Mouse (Mus musculus) heart, embryonic 11.5 days (tissue): ENCODE data around the gene Fat1. TPM values are rescaled to one million over a fixed set of nuclear protein-coding genes. Genes with fewer than 3 reads are reported as not detected.

Source experiments
- ATAC-seq: fragments of 200-750 bp; cut with Nextera tagmentation; replicated peaks from 2 replicates; pipeline ENCODE4 v1.8.0; 2017; ENCODE audit warnings: moderate library complexity; ENCODE audit not compliant: insufficient number of reproducible peaks, low FRiP score, low TSS enrichment
- H3K27ac ChIP-seq: fragments of 300-500 bp; sonication (generic); 2 replicates; pipeline ENCODE4 v1.5.1; 2014; ENCODE audit warnings: mild to moderate bottlenecking, low read depth, low read length
- H3K27me3 ChIP-seq: fragments of 300-500 bp; sonication (generic); 2 replicates; pipeline ENCODE4 v1.6.1; 2014; ENCODE audit warnings: mild to moderate bottlenecking, low read length, mixed read lengths; ENCODE audit not compliant: control insufficient read depth, insufficient read depth
- H3K36me3 ChIP-seq: fragments of 300-500 bp; sonication (generic); 2 replicates; pipeline ENCODE4 v1.6.1; 2014; ENCODE audit warnings: mild to moderate bottlenecking, low read length, moderate library complexity, mixed read lengths; ENCODE audit not compliant: control insufficient read depth, insufficient read depth
- H3K4me1 ChIP-seq: fragments of 300-500 bp; sonication (generic); 2 replicates; pipeline ENCODE4 v1.6.1; 2014; ENCODE audit warnings: low read length; ENCODE audit not compliant: control insufficient read depth, insufficient read depth
- H3K4me2 ChIP-seq: fragments of 300-500 bp; sonication (generic); 2 replicates; pipeline ENCODE4 v1.6.1; 2014; ENCODE audit warnings: mild to moderate bottlenecking, moderate library complexity
- H3K4me3 ChIP-seq: fragments of 300-500 bp; sonication (generic); 2 replicates; pipeline ENCODE4 v1.5.1; 2014; ENCODE audit warnings: low read depth, low read length
- H3K9ac ChIP-seq: fragments of 300-500 bp; sonication (generic); 2 replicates; pipeline ENCODE4 v1.6.1; 2014; ENCODE audit warnings: mild to moderate bottlenecking, low read depth, low read length, moderate library complexity
- H3K9me3 ChIP-seq: fragments of 300-500 bp; sonication (generic); replicated peaks from 2 replicates; pipeline ENCODE4 v1.6.1; 2016; ENCODE audit warnings: low read length; ENCODE audit not compliant: control insufficient read depth
- WGBS: fragments of 180-500 bp; shearing (Covaris S2); extraction: QIAGEN DNeasy Blood & Tissue Kit; methylation state at CpG from one replicate; pipeline ENCODE4 v1.1.7; 2014; ENCODE audit not compliant: insufficient replicate concordance; 5-methylcytosine and 5-hydroxymethylcytosine counted together
- polyA plus RNA-seq: library from polyadenylated mRNA; unstranded; fragments of >200 nt; fragmentation: Nextera tagmentation; extraction: Ambion mirVana; gene quantifications from 2 replicates; pipeline ENCODE4 v1.2.1, GENCODE M21; 2014

Gene Fat1
- polyA plus RNA-seq, 1 experiment from 2014 or later: 20.2 TPM

DNA sequence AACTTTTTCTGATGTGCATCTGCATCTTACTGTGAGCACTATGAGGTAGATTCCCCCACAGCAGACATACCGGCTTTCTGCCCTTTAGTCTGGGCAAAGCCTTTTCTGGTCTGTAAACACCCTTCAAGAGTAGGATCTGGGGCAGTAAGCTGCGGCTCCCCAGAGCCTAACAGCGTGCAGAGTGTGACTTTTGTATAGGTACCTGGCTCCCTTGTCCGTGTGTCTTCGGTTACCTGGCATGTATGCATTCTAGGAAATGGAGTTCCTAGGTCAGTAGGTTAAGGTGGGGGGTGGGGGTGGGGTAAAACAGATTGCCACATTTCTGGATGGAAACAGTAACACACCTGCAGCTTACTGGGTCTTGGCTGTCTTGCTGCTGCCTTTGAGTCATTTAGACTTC is 36.7 kb downstream of the Fat1 start:
- Histone ChIP-seq H3K4me2 (no peak overlapping the region), H3K9me3 (no peaks in the 10 kb centered on the region), H3K27ac (no peak overlapping the region), H3K4me1 (peaks cover 31% of the 10 kb centered on the region), H3K4me3 (no peak overlapping the region), H3K9ac (no peak overlapping the region), H3K36me3 (no peaks in the 10 kb centered on the region), H3K27me3 (no peaks in the 10 kb centered on the region)
- WGBS: 61% methylated on average over 5 of the region's 5 CpGs
- ATAC-seq: no peak

DNA sequence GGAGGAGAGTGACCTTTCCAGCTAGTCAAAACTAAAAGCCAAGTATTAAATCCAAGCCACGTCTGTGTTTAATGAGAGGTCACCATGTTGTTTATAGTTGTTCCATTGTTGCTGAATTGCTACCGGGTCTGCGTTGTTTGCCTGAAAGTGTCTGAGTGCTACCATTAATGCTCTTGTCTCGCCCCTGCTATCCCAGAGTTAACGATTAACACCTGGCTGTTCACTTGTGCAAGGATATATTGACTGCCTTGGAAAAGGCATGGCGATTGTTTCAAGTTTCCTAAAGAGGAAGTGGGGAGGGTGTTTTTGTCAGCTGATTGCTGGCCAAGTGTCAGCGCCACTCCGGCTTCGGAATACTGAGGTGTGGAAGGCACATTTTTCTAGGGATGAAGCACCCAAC is 39.9 kb downstream of the Fat1 start:
- Histone ChIP-seq H3K4me2 (no peak overlapping the region), H3K4me3 (no peak overlapping the region), H3K9ac (no peak overlapping the region), H3K27ac (no peak overlapping the region), H3K9me3 (no peaks in the 10 kb centered on the region), H3K36me3 (no peaks in the 10 kb centered on the region), H3K27me3 (no peaks in the 10 kb centered on the region), H3K4me1 (peaks cover 47% of the 10 kb centered on the region)
- no peak for ATAC-seq
- WGBS: 48% methylated on average over 9 of the region's 9 CpGs

DNA sequence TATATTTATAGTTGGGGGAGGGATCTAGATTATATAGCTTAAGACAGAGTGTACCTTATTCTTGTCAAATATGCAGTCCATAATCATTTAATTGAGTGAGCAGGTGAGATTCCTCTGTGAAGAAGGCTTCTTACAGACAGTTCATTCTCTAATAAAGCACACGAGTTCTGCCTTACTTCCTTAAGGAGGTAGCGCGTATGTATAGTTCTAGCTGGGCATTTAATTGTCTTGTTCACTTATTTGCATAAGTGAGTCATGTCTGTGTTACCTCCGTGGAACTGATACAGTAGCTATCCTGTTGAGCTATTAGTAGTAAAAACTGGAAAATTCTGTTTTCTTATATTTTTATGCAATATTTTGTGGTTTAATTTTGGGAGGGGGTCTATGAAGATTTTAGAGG is 40.4 kb downstream of the Fat1 start:
- H3K4me3 ChIP-seq: no peak overlapping the region
- H3K4me1 ChIP-seq: peaks cover 49% of the 10 kb centered on the region
- no peaks in the 10 kb centered on the region for H3K27me3 ChIP-seq
- no peaks in the 10 kb centered on the region for H3K36me3 ChIP-seq
- H3K9ac ChIP-seq: no peak overlapping the region
- ATAC-seq: no peak
- no peak overlapping the region for H3K27ac ChIP-seq
- no peak overlapping the region for H3K4me2 ChIP-seq
- 86% methylated on average over 4 of the region's 4 CpGs for WGBS
- H3K9me3 ChIP-seq: no peaks in the 10 kb centered on the region

DNA sequence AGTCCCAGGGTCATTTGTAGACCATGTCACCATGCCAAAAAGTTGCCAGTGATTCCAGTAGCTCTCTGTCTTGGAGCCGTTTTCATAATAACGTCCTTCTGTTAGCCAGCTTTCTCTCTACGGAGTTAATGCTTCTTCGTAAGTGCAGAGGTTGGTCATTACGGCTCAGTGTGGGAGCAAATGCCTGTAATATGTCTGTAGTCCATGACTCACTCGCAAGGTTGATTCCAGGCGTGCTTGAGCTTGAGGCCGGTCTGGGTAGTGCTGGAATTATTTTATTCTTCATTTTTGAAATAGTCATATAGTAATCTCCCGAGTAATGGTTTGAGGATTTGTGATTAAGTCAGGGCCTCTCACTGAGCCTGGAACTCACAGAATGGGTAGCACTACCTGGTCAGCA is 43.4 kb downstream of the Fat1 start:
- H3K4me3 ChIP-seq: no peak overlapping the region
- no peak for ATAC-seq
- H3K36me3 ChIP-seq: no peaks in the 10 kb centered on the region
- no peaks in the 10 kb centered on the region for H3K27me3 ChIP-seq
- H3K27ac ChIP-seq: peak overlapping the region; percentile 88
- H3K4me1 ChIP-seq: peaks cover 48% of the 10 kb centered on the region
- no peak overlapping the region for H3K9ac ChIP-seq
- H3K4me2 ChIP-seq: 0 out of 2 replicates have a peak overlapping the region, but pooled peaks have one; percentile 9
- 67% methylated on average over 9 of the region's 9 CpGs for WGBS
- H3K9me3 ChIP-seq: no peaks in the 10 kb centered on the region

DNA sequence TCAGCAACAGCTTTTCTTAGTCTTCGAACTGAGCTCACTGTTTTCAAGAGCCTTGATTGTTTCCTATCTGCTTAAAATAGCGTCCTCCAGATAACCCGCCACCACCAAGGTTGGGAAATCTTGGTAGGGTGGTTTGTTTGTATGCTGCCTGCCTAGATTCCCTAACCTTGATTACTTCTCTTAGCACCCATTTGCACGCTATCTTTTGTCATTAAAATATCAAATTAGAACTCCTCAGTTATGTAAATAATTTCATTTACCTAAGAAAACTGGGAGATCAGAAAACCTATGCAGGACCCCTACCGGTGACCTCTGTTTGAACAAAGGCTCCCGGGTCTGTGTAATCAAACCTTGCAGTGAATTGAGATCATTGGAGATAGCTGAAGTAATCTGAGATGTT is 44.0 kb downstream of the Fat1 start:
- no peaks in the 10 kb centered on the region for H3K36me3 ChIP-seq
- no peaks in the 10 kb centered on the region for H3K9me3 ChIP-seq
- H3K27me3 ChIP-seq: no peaks in the 10 kb centered on the region
- 16% methylated on average over 6 of the region's 6 CpGs for WGBS
- 0 out of 2 replicates have a peak overlapping the region, but pooled peaks have one; percentile 17 for H3K4me2 ChIP-seq
- ATAC-seq: no peak
- H3K9ac ChIP-seq: no peak overlapping the region
- no peak overlapping the region for H3K4me3 ChIP-seq
- H3K27ac ChIP-seq: peak overlapping the region; percentile 88
- H3K4me1 ChIP-seq: peaks cover 50% of the 10 kb centered on the region

DNA sequence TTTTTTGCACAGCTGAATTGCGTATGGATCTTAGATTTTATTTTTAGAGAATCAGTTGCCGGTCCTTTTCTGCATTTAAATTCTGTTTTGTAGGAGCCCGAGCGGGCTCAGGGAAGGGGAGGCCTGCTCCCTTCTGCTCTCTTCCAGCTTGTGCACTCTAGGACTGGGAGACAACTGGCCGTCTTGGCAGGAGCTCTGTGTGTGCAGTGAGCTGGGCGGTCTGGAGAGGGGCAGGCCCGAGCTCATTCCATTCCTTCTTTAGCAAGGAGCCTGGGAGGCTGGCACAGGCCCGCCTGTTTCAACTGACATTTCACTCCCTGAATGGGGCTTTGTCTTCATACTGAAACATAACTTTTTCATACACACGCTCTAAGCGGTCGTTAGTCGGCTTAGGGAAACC is 44.8 kb downstream of the Fat1 start:
- peak; percentile 75 for ATAC-seq
- Histone ChIP-seq H3K27me3 (no peaks in the 10 kb centered on the region), H3K4me2 (no peak overlapping the region), H3K4me1 (peaks cover 50% of the 10 kb centered on the region), H3K9ac (peak overlapping the region; percentile 54; the same call in 1 of the 2 replicates), H3K9me3 (no peaks in the 10 kb centered on the region), H3K27ac (peak overlapping the region; percentile 88), H3K4me3 (no peak overlapping the region), H3K36me3 (no peaks in the 10 kb centered on the region)
- 34% methylated on average over 12 of the region's 12 CpGs for WGBS

DNA sequence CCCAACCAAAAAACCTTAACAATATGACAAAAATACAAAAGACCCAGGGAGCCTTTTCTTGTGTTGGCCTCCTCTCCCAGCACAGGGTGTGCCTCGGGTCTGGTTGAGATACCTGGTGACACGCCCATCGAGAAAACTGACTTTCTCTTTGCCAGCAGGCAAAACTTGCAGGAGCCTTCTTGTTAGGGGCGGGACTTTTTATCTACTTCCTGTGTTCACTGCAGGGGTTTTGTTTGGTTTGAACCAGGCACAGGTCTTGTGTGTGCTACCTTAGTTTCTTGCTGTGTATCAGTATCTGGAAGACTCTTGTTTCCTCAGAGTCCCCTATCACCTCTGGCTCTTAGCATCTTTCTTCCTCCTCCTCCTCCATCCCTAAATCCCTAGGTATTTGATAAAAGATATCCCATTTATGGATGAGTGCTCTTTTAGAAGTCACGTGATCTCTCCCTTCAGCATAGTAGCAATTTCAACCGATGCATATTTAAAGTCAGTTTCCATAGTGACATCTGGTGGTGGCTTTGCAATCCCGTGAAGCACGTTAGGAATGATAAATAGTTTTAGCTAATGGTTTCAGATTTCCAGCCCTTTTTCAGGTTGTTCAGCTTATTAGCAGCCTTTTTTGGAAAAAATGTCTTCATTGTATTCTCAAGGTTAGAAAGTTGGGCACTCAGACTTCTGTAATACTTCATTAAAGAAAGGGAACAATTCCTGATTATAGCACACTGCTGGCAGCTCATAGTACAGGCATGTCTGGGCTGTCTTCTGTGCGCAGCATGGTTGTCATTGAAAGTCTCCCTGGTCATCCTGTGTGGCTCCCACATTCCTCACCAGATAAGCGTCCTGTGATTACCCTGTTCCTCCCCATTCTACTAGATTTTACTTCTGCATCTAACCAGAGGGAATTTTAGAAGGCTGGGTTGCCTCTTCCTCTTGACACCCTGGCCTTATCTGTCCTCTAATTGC is 50.4 kb downstream of the Fat1 start:
- H3K27me3 ChIP-seq: no peaks in the 10 kb centered on the region
- H3K9me3 ChIP-seq: no peaks in the 10 kb centered on the region
- H3K36me3 ChIP-seq: peaks cover 8% of the 10 kb centered on the region
- peak; percentile 52; the same call in 1 of the 2 replicates for ATAC-seq
- H3K4me3 ChIP-seq: no peak overlapping the region
- H3K4me1 ChIP-seq: peaks cover 29% of the 10 kb centered on the region
- peak overlapping the region; percentile 18; the same call in 1 of the 2 replicates for H3K27ac ChIP-seq
- peak overlapping the region; percentile 37 for H3K4me2 ChIP-seq
- WGBS: 16% methylated on average over 10 of the region's 10 CpGs
- H3K9ac ChIP-seq: no peak overlapping the region

DNA sequence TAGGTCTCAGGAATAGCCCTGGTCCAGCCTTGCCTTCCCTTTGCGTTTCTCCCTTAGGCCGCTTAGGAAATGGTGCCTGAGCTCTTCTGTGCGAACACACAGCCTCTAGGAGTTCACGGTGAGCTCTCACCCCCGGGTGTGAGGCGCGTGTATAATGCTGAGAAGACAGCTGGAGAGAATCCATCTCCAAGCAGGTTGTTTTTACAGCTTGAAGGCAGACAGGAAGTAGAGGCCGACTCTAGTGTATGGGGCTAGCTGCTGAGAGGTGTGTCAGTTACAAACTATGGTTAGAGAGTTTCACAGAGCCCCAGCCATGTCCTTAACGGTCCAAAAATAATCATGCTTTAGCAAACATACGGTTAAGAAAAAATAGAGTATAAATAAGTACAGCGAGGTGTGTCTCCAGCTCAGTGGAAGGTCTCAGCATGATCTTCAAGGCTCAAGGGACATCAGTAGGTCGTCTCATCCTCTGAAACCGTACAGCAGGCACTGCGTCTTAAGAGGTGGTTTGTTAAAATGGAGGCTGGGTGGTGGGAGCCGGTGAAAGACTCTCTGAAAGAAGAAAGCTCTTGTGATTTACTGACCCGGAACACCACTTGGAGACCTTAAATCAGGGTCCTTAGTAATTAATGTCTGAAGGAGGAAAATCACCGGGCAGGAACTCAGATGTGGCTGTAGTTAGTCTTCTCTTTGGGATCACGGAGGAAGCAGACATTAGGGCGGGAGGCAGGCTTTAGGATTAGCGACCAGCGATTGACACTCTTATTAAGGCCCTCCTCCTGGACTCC is 56.6 kb downstream of the Fat1 start:
- H3K4me3 ChIP-seq: no peak overlapping the region
- no peak overlapping the region for H3K9ac ChIP-seq
- no peaks in the 10 kb centered on the region for H3K9me3 ChIP-seq
- H3K27ac ChIP-seq: peak overlapping the region; percentile 50; the same call in 1 of the 2 replicates
- 0 out of 2 replicates have a peak, but pooled peaks have one; percentile 33 for ATAC-seq
- no peak overlapping the region for H3K4me2 ChIP-seq
- H3K4me1 ChIP-seq: peaks cover 38% of the 10 kb centered on the region
- peaks cover 8% of the 10 kb centered on the region for H3K36me3 ChIP-seq
- 57% methylated on average over 21 of the region's 21 CpGs for WGBS
- H3K27me3 ChIP-seq: no peaks in the 10 kb centered on the region
